Mouse (Mus musculus) brown adipose tissue, adult 24 weeks (tissue): ENCODE results near the gene Adgrl4. TPM values are rescaled to one million over a fixed set of nuclear protein-coding genes. Genes with fewer than 3 reads are reported as not detected.

Experiments used
- H3K27ac ChIP-seq: fragments of 200-500 bp; replicated peaks from 2 replicates; pipeline ENCODE4 v1.5.1; 2012; ENCODE audit warnings: low read depth, mild to moderate bottlenecking, low read length
- H3K4me1 ChIP-seq: fragments of 200-500 bp; 2 replicates; pipeline ENCODE4 v1.6.1; 2012; ENCODE audit warnings: low read length, mixed read lengths; ENCODE audit not compliant: control insufficient read depth, insufficient read depth, insufficient read length
- H3K4me3 ChIP-seq: fragments of 200-500 bp; 2 replicates; pipeline ENCODE4 v1.5.1; 2012; ENCODE audit warnings: low read depth, mild to moderate bottlenecking, low read length, moderate library complexity; ENCODE audit not compliant: insufficient read depth
- polyA plus RNA-seq: library from polyadenylated mRNA; stranded (reverse); fragments of >200 nt; gene quantifications from 2 replicates; pipeline ENCODE4 v1.2.4, GENCODE M21; 2012; ENCODE audit not compliant: missing spikeins, insufficient read depth, insufficient read length

The Adgrl4 gene
- polyA plus RNA-seq, 1 experiment, result 25.6 TPM

- Histone ChIP-seq H3K4me1 (no peaks in the 10 kb centered on the region), H3K27ac (no peak overlapping the region), H3K4me3 (no peak overlapping the region)
These were observed 128.3 kb downstream of the Adgrl4 start for GRCm38 (mm10) chr3:151565664-151566621.

- Histone ChIP-seq H3K4me3 (no peak overlapping the region), H3K4me1 (no peaks in the 10 kb centered on the region), H3K27ac (no peak overlapping the region)
These were observed 128.9 kb downstream of the Adgrl4 start for GRCm38 (mm10) chr3:151566629-151567028.

- Histone ChIP-seq H3K27ac (no peak overlapping the region), H3K4me3 (no peak overlapping the region), H3K4me1 (no peaks in the 10 kb centered on the region)
These were observed 129.9 kb downstream of the Adgrl4 start for GRCm38 (mm10) chr3:151567541-151567940.

GRCm38 (mm10) chr3:151572089-151572488 lies 134.4 kb downstream of the Adgrl4 start:
- no peaks in the 10 kb centered on the region for H3K4me1 ChIP-seq
- no peak overlapping the region for H3K4me3 ChIP-seq
- no peak overlapping the region for H3K27ac ChIP-seq

GRCm38 (mm10) chr3:151575292-151575691 lies 137.6 kb downstream of the Adgrl4 start:
- Histone ChIP-seq H3K4me1 (no peaks in the 10 kb centered on the region), H3K4me3 (no peak overlapping the region), H3K27ac (no peak overlapping the region)

- H3K4me3 ChIP-seq, result no peak overlapping the region
- no peaks in the 10 kb centered on the region for H3K4me1 ChIP-seq
- no peak overlapping the region for H3K27ac ChIP-seq
These were observed 138.5 kb downstream of the Adgrl4 start for GRCm38 (mm10) chr3:151576155-151576554.

GRCm38 (mm10) chr3:151591904-151592303 lies 154.2 kb downstream of the Adgrl4 start:
- no peak overlapping the region for H3K27ac ChIP-seq
- no peak overlapping the region for H3K4me3 ChIP-seq

More at GRCm38 (mm10) chr3:151591904-151592303, 154.2 kb downstream of the Adgrl4 start:
- no peaks in the 10 kb centered on the region for H3K4me1 ChIP-seq
